Mouse (Mus musculus) yolk sac, embryonic 10.5 days (tissue): ENCODE data around the gene Mettl26.
"Not testable (repeated sequence)": the region's sequence is repeated elsewhere in the genome, so short reads cannot be mapped to it uniquely, and the experiment has no call there.

Experiments
- DNase-seq: peaks from one replicate; pipeline ENCODE4 v3.0.0-alpha.2; 2017; ENCODE audit warnings: low spot score

Mettl26 gene

DNA sequence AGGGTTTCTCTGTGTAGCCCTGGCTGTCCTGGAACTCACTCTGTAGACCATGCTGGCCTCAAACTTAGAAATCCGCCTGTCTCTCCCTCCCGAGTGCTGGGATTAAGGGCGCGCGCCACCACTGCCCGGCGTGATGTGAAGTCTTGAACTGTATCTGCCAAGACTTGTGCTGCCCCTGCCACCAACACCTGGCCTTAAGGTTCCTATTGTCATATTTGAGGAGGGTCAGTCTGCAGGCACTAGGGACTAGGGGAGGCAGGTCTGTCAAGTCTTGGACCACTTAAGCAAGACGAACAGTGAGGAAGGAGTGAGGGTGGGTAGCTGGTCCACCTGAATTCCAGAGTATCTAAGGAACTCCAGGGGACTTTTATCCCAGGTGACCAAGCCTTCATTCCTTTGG is 5.4 kb upstream of the Mettl26 start:
- DNase-seq: no peak

DNA sequence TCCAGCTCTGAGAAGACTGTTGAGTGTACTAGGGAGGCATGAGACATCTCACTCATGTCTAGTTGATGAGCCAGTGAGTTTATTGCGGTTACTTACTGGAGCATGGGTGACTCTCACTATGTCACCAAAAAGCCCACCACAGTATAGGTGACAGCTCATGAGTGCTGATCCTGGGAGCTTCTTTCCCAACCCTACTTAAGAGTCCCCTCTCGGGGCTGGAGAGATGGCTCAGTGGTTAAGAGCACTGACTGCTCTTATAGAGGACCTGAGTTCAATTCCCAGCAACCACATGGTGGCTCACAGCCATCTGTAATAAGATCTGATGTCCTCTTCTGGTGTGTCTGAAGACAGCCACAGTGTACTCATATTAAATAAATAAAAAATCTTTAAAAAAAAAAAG is 4.9 kb upstream of the Mettl26 start:
- no peak for DNase-seq

DNA sequence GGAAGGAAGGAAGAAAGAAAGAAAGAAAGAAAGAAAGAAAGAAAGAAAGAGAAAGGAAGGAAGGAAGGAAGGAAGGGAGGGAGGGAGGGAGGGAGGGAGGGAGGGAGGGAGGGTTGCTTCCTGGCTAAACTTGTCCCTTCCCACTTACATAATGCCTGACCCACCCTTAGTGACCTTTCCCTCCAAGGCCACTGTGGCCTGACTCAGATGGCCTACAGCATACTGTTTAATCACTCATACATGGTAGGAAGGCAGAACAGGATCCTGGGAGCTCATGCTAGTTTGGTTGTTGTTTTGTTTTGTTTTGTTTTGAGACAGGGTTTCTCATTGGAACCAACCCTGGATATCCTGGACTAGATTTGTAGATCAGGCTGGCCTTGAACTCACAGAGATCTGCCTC is 3.3 kb upstream of the Mettl26 start:
- DNase-seq: not testable (repeated sequence)

DNA sequence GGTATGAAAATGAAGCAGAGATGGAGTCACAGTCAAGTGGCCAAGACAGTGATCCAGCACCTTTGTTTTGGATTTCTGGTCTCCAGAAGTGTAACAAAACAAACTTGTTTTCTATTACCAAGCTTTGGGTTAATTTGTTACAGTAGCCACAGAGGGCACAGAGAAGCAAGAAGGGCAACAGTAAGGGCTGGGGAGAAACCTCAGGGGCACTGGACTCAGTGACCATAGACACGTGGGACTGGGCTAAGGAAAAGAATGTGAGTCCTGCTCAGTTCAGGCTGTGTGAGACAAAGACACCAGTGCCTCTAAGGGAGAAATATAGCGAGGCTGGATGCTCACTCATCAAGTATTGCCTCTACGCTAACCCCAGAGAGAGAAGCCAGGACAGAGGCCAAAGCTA is 2.2 kb upstream of the Mettl26 start:
- no peak for DNase-seq

DNA sequence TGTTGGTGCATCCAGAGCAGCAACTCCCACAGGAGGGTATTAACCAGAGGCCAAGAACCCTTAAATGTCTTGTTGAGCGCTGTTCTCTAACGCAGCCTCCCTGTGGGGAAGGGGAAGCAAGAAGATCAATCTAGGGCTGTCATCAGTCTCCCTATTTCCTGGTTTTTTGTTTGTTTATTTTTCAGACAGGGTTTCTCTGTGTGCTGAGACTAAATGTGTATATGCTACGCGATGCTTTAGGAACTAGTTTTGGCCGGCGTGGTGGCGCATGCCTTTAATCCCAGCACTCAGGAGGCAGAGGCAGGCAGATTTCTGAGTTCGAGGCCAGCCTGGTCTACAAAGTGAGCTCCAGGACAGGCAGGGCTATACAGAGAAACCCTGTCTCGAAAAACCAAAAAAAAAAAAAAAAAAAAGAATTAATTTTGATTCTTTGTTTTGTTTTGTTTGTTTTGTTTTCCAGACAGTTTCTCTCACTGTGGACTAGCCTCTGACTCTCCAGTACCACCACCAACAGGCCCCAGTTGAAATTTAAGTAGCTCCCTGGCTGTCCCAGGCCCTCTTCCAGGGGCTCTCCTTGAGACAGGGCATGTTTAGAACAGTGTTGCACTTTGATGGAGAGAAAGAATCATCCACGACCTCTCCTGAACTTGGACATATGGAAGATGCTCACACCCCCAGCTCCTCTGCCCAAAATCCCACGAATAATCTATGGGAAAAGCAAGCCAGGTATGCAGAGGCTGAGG is 1.3 kb upstream of the Mettl26 start:
- DNase-seq: no peak

DNA sequence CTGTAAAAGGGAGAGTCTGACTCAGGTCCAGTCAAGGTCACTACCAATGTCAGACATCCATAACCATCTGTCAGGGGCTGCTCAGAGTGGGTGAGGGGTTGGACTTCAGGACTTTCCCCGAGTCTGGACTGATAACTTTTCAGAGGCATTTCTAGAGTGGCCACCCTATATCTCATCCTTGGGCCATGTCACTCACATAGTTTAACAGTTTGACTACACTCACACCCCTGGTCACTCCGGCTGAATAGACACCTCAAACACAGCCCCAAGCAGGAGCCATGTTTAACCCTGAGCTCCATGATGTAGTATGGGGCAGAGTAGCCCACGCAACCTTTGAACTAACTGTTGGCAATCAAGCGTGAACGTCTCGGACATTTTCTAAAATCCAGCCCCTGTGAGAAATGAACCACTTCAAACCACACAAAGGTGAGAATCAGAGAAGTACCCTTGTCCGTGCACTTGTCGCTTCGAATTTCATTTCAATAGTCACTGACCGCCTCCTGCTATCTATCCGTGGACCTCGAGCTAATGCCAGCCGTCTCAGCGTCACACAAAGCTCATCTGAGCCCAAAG is 640 bp upstream of the Mettl26 start:
- no peak for DNase-seq

DNA sequence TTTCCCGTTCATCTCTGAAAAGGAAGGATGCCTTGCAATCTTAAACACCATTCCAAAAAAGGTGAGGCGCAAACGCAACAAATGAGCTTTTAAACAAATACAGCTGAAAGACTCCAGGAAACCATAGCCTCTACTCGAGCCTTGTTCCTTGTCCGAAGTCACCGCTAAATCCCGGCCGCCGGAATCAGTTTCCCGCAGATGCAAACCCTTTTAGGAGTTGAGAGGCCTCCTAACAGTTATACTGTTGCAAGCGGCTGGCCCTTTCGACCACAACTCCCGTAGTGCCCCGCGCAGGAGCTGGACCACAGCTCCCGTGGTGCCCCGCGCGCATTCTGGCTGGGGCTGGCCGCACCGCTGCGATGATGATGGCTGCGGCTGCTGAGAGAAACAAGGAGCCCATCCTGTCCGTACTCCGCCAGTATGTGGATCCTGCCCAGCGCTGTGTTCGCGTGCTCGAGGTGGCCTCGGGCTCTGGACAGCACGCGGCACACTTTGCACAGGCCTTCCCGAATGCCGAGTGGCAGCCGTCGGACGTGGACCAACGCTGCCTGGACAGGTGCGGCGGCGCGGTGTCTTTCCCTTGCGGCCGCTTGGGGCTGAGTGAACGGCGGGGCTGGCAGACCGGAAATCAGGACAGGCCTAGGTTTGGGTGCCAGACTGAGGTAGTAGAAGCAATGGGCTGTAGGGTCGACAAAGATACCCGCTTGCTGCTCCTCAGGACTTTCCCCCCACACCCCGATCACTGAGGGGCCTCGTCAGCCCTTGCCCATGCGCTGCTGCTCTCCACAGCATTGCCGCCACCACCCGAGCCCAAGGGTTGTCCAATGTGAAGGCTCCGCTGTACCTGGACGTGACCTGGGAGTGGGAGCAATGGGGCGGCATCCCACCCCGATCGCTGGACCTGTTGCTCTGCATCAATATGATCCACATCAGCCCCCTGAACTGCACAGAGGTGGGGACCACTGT is 580 bp downstream of the Mettl26 start:
- peak; percentile 92 for DNase-seq

DNA sequence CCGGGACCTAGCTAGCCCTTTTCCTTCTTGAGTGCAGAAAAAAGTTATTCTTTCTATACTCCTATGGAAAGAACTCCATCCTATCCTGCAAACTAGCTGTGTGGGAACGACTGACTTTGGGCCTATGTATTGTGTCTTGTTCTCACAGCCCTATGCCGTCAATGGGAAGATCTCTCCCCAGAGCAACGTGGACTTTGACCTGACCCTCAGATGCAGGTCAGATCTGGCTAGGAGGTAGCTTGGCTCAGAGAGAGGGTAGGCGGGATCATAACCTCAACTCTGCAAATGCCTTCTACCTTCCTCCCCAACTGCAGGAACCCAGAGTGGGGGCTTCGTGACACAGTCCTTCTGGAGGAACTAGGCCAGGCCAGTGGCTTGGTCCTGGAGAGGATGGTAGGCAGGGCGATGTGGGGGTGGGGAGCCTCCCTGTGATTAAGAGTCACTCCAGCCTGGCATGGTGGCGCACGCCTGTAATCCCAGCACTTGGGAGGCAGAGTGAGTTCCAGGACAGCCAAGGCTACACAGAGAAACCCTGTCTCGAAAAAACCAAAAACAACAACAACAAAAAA is 1.6 kb downstream of the Mettl26 start:
- DNase-seq: peak; percentile 76

DNA sequence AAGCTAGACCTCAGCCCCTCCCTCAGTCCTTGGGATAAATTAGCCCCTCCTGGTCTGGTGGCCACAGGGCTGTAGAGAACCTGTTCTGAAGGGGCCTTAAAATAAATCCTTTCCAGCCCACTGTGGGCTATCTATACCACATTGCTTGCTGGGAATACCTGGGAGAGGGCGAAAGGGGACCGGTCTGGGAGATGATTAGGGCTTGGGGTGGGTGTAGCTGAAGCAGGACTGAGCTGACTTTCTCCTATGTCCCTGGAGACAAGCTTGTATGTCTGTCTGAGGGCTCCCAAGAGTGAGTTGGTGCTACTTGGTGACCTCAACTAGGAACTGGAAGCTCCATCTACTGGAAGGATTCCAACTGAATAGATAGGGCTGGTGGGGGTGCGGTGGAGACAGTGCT is 2.2 kb downstream of the Mettl26 start:
- DNase-seq: no peak

DNA sequence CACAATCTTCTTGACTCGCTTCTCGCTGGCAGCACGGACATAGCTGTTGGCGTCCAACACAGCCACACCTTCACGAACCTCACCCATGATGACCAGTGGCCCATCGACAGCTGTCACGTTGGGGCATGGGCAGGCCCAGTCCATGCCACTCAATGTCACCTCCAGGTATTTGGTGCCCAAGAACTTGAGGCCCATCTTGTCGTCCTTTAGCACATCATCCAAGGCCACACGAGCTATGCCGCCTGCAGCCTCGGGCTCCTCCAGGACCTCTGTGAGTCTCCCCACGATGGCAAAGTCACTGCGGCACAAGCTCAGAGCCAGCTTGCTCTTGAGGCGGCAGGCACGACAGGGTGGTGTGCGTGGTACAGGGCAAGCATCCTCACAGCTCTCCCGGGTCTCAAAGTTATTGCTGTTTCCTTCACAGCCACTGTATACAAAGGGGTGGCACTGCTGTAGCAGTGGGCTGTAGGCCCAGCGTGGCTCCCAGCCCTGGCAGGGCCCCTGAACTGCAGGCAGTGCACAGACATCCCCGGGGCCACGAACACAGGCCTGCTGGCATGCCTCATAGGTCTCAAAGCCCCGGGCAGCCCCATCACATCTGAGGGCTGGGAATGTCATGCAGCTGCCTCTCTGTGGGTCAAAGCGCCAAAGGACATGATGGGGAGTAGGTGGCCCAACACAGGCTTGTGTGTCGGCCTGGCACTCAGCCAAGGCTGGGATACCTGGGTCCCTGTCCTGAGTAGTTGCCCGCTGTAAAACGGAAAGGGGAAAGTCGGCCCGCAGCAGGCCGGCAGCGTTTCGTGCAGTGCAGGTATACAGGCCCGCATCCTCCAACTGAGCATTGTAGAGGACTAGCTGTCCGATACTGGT is 3.1 kb downstream of the Mettl26 start:
- DNase-seq: no peak

DNA sequence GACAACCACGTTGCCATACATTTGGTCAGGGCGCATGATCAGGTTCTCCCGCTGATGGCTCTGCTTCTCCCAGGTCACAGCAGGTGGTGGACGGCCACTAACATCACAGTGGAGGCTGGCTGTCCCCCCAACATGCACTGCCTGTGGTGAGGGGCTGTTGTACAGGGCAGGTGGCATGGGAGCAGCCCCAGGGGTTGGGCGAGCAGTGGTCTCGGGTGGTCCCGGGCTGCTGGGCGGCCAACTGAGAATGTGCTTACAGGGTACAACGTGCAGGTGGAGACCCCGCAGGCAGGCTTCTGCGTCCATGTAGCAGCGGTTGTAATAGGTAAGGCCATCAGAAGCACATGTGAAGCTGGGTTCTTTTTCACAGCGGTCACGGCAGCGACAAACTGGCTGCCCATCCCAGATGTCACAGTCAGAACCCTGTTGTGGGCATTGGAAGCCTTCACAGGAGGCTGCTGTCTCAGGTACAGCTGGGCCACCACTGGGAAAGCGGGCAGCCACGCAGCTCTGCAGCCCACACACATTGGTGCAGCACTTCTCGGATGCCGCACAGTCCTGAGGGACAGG is 3.8 kb downstream of the Mettl26 start:
- no peak for DNase-seq

DNA sequence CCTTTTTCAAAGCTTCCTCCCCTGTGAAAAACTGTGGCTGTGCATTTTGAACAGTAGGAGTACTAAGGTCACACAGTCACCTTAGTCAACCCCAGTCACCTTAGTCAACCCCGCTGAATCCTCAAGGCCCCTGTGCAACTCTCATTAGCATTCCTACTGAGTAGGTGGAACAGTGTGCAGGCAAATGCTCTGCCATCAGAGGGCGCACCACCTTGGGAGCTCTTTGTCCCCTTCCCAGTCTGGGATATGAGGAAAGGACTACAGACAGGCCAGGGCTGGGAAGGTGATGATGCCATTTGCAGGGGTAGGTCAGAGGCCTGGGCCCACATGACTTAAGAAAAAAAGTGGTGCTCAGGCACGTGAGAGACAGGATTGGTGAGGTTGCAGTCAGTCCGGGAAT is 4.4 kb downstream of the Mettl26 start:
- DNase-seq: no peak

DNA sequence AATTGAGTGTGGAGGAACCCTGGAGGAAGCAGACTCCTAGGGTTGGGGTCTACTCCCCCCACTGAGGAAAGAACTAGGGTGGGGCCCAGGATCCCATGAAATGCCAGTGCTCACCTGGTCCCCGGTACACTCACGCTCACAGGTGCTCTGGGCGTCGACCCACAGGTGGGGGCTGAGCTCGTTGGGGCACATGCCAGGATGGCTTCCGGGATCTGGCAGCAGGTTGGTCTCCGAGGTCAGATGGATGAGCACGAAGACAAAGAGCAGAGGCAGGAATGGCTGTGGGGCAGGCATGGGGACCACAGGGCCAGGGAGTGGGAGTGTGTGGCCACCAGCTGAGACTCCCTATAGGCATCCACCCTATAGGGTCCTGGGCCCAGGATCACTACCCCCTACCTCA is 4.9 kb downstream of the Mettl26 start:
- no peak for DNase-seq

DNA sequence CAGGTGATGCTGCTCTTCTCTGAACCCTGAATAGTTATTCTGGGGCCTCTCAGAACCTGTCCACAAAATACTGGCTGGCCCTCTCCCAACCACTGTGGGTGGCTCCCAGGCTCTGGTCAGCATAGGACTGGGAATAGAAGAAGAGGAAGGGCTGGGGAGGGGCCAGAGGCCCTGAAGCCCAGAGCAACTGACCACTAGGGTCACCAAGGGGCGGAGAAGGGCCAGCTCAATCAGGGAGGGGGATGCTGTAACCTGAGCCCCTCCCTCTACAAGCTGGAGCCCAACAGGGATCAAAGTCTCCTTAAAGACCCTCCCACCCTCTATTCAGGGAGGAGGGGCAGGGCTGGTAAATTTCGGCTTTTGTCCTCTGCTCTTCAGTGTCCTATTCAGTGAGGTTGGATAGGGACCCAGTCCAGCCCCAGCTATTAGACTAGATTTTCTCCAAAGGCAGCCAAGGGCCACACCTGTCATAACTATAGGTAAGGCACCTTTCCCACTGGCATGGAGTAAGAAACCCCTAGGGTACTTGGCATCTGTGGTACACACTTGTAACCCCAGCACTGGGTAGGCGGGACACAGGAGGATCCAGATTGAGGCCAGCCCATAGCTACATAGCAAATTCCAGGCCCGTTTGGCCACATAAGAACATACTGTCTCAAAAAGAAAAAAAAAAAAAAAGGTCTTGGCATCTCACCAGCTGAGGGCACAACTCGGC is 5.5 kb downstream of the Mettl26 start, which contains the start of gene Wfikkn1:
Gene Wfikkn1 (minus strand): TSS at position 663 of the 715 bp plus-strand sequence.
- peak; percentile 77 for DNase-seq

DNA sequence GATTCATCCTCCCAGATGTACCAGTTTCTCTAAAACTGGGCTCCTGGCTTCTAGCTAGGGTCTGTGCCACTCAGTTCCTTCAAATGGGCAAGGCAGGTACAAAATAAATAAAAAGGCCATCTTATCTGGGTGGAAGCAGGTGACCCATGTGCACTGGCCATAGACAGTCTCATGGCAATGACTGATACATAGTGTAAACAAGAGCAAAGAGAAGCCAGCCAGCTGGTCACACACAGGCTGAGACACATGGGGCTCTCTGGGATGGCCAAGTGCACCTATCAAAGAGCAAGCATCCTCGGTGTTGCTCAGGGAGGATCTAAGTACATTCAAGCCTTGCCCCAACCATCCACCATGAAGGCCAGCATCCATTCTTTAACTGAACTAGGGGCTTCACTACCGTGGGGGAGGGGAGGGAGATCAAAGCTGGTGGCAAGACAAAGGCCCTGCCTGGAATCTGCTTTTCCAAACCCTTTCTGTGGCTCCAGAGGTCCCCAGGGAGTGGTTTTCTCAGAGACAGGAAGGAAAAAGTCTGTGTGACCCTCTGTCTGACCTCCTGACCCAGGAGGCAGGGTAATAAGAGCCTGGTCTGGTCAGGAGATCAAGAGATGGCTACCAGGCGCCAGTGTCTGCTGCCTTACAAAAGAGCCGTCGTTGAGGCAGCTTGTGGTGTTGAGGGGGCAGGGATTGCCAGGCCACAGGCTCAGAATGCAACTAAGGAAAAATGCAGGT is 6.2 kb downstream of the Mettl26 start:
- peak; percentile 81 for DNase-seq

DNA sequence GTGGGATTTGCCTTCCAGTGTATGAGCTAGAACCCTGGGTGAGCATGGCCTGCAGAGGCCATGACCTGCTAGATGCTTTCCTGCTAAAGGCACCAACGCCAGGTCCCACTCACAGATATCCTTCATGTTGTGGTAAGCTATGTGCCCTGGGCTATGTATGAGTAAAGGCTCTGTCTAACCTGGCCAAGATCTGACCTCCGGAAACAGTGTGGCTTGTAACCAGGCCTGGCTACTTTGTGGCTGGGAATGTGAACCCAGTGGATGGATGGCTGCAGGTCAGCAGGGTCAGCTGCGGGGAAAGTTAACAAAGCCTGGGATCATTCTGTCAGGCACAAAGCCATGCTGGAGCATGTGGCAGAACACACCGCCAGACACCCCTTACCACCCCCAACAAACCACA is 6.8 kb downstream of the Mettl26 start:
- DNase-seq: peak; percentile 57

DNA sequence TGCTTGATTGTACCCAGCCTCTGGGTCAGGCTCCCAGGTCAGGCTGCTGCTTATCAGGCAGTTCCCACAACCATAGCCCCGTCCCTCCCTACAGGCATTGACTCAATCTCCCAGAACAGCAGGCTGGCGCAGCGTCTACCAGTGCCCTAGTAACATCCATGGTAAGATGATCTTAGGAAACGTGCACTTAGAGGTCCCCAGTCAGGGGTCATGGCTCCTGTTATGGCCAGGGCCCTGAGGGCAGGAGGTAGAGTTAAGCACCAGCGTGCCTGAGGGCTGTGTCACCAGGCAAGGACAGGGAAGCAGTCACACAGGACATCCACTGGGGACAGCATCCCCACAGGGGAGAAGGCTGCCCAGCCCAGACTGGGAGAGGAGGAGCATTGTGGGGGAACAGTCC is 7.4 kb downstream of the Mettl26 start:
- DNase-seq: no peak

DNA sequence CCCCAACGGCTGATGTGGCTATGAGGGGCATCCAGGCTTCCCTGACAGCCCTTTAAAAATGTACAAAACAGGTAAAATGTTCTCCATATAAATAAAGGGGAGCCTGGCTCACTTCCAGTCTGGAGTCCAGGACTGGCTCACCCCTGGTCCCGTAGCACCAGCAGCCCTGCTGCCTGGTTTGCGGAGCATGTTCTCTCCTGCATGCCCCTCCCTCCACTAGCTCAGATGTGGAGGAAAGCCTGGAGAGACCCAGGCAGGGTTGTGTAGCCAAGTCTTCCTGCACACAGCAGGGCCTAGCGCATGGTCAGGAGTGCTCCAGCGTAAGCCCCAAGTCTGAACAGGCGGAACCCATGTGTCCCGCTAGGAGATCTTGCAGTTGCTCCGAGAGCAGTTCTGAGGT is 8.4 kb downstream of the Mettl26 start:
- DNase-seq: no peak

DNA sequence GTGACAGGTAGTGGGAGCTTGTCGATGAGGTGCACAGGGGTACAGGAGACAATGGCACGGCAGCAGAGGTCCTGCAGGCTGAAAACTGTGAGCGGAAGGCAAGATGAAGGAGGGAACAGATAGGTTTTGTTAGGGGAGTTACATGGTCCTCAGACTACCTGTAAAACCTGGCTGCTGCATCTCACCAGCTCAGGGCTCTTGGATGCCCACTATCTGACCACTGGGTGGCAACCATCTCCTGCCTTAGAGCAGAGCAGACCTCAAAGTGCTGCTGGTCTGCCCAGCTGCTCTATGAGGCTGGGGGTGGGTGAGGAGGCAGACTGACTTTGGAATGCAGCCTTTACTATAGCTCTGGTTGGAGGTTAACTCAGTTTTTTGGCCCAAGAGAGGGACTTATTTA is 8.9 kb downstream of the Mettl26 start:
- no peak for DNase-seq

DNA sequence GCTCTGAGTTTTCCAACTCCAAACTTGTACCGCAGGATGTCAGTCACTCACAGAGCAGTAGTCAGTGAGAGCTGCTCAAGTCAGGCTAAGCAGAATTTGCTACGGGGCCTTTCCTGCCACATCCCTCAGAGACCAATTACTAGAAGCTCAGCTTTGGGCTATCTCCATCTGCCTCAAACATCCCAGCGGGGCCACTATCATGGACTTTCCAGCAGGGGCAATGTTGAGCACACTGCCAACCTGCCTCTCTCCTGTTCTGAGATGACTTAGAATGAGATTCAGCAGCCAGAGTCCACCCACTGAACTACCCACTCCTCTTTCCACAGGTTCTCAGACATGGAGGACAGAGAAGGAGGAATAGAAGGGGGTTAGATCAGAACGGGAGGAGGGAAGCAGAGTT is 10.8 kb downstream of the Mettl26 start:
- DNase-seq: no peak
